In the genomic region with DNA sequence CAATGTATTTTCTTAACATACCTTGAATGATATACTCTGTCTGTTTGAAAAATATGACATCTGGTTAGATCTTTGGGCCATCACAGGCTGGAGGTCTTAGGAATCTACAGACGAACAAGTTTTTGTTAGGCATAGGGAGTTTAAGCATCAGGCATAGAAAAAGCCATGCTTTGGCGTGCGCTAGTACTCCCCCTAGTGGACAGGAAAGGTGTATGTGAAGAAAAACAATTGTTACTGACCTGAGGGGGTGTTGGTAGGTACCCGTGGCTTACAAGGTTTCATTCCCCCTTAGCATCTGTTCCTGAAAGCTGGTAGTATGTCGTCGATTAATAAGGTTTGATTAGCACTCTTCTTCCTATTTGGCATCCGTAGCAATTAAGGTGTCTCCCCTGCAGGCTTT, we compare ENCODE assay signal across 8 mouse cellular contexts. TPM values are rescaled to one million over a fixed set of nuclear protein-coding genes. Genes with fewer than 3 reads are reported as not detected.
DNase-seq lines count a peak whose midpoint lies in the region; ATAC-seq and TF ChIP-seq lines count a peak whose summit lies in the region.

No protein-coding gene starts in this region.

- no peak overlapping the region for H3K4me3 ChIP-seq in hindbrain, embryonic 10.5 days
- no peak overlapping the region for H3K4me3 ChIP-seq in hindbrain, embryonic 13.5 days
- H3K4me3 ChIP-seq in C2C12 (ENCODE audit: insufficient read depth, poor library complexity, severe bottlenecking) = no peak overlapping the region
- no peak overlapping the region for H3K4me3 ChIP-seq in embryonic facial prominence, embryonic 11.5 days (ENCODE audit: low read depth, low read length)
- no peak overlapping the region for H3K4me3 ChIP-seq in hindbrain, postnatal 0 days (ENCODE audit: low read length)
- peak overlapping the region; percentile 57 for H3K4me3 ChIP-seq in megakaryocyte, embryonic 14.5 days (replicated peaks)

- peaks cover 44% of the 10 kb centered on the region for H3K27me3 ChIP-seq in hindbrain, embryonic 10.5 days (ENCODE audit: insufficient read depth, poor library complexity, severe bottlenecking)
- H3K27me3 ChIP-seq in hindbrain, embryonic 13.5 days = peaks cover 9% of the 10 kb centered on the region; the same call in 1 of the 2 replicates
- H3K27me3 ChIP-seq in C2C12 (ENCODE audit: control insufficient read depth, insufficient read depth, insufficient read length) = no peaks in the 10 kb centered on the region
- H3K27me3 ChIP-seq in embryonic facial prominence, embryonic 11.5 days (ENCODE audit: control insufficient read depth, insufficient read depth, low read length) = no peaks in the 10 kb centered on the region
- no peaks in the 10 kb centered on the region for H3K27me3 ChIP-seq in hindbrain, postnatal 0 days (ENCODE audit: insufficient read depth, low read length)
- H3K27me3 ChIP-seq in megakaryocyte, embryonic 14.5 days (replicated peaks) = peaks cover 2% of the 10 kb centered on the region

- no peak for ATAC-seq in hindbrain, embryonic 13.5 days (ENCODE audit: low FRiP score)
- no peak for ATAC-seq in embryonic facial prominence, embryonic 11.5 days (replicated peaks; ENCODE audit: insufficient number of reproducible peaks, low FRiP score, low TSS enrichment, low read depth)
- peak; percentile 53; the same call in 1 of the 2 replicates for ATAC-seq in hindbrain, postnatal 0 days

- no peaks in the 10 kb centered on the region for H3K36me3 ChIP-seq in hindbrain, embryonic 10.5 days
- no peaks in the 10 kb centered on the region for H3K36me3 ChIP-seq in hindbrain, embryonic 13.5 days
- no peaks in the 10 kb centered on the region for H3K36me3 ChIP-seq in C2C12 (ENCODE audit: control insufficient read depth, insufficient read depth)
- no peaks in the 10 kb centered on the region for H3K36me3 ChIP-seq in embryonic facial prominence, embryonic 11.5 days (replicated peaks; ENCODE audit: control insufficient read depth, insufficient read depth, low read depth, low read length)
- no peaks in the 10 kb centered on the region for H3K36me3 ChIP-seq in hindbrain, postnatal 0 days (ENCODE audit: insufficient read depth, low read length)
- no peaks in the 10 kb centered on the region for H3K36me3 ChIP-seq in megakaryocyte, embryonic 14.5 days (replicated peaks; ENCODE audit: low read length)

- no peaks in the 10 kb centered on the region for H3K9me3 ChIP-seq in hindbrain, embryonic 10.5 days
- H3K9me3 ChIP-seq in hindbrain, embryonic 13.5 days = no peaks in the 10 kb centered on the region
- H3K9me3 ChIP-seq in embryonic facial prominence, embryonic 11.5 days (replicated peaks; ENCODE audit: control insufficient read depth, low read length) = no peaks in the 10 kb centered on the region
- no peaks in the 10 kb centered on the region for H3K9me3 ChIP-seq in hindbrain, postnatal 0 days (ENCODE audit: low read length)
- peaks cover 10% of the 10 kb centered on the region for H3K9me3 ChIP-seq in megakaryocyte, embryonic 14.5 days

- H3ac ChIP-seq in C2C12 (ENCODE audit: control insufficient read depth, insufficient read length, low read depth) = no peak overlapping the region

- H3K79me3 ChIP-seq in C2C12 (ENCODE audit: low read depth) = no peaks in the 10 kb centered on the region

- WGBS in hindbrain, embryonic 10.5 days = 16% methylated on average over 7 of the region's 7 CpGs
- 8% methylated on average over 7 of the region's 7 CpGs for WGBS in hindbrain, embryonic 13.5 days
- 8% methylated on average over 7 of the region's 7 CpGs for WGBS in embryonic facial prominence, embryonic 11.5 days
- 10% methylated on average over 7 of the region's 7 CpGs for WGBS in hindbrain, postnatal 0 days

- no peaks in the 10 kb centered on the region for H3K79me2 ChIP-seq in C2C12 (ENCODE audit: control insufficient read depth, insufficient read depth)

- no peak overlapping the region for H3K4me2 ChIP-seq in hindbrain, embryonic 13.5 days
- H3K4me2 ChIP-seq in embryonic facial prominence, embryonic 11.5 days (ENCODE audit: low read depth, low read length) = no peak overlapping the region
- H3K4me2 ChIP-seq in hindbrain, postnatal 0 days (ENCODE audit: low read depth, low read length) = no peak overlapping the region

- no peak overlapping the region for H3K27ac ChIP-seq in hindbrain, embryonic 10.5 days
- H3K27ac ChIP-seq in hindbrain, embryonic 13.5 days = no peak overlapping the region
- H3K27ac ChIP-seq in embryonic facial prominence, embryonic 11.5 days (replicated peaks; ENCODE audit: low read depth, low read length) = no peak overlapping the region
- no peak overlapping the region for H3K27ac ChIP-seq in hindbrain, postnatal 0 days

- peaks cover 6% of the 10 kb centered on the region for H3K4me1 ChIP-seq in hindbrain, embryonic 10.5 days (replicated peaks)
- no peaks in the 10 kb centered on the region for H3K4me1 ChIP-seq in hindbrain, embryonic 13.5 days (replicated peaks)
- no peaks in the 10 kb centered on the region for H3K4me1 ChIP-seq in embryonic facial prominence, embryonic 11.5 days (ENCODE audit: control insufficient read depth, insufficient read depth, low read length)
- H3K4me1 ChIP-seq in hindbrain, postnatal 0 days (ENCODE audit: insufficient read depth, low read length) = no peaks in the 10 kb centered on the region
- H3K4me1 ChIP-seq in megakaryocyte, embryonic 14.5 days = peaks cover 48% of the 10 kb centered on the region

- peak; percentile 47 for DNase-seq in hindbrain, embryonic 10.5 days (ENCODE audit: low spot score)
- peak; percentile 43 for DNase-seq in adrenal gland, postnatal 25 days
- peak; percentile 80 for DNase-seq in embryonic facial prominence, embryonic 11.5 days (ENCODE audit: low spot score)
- DNase-seq in hindbrain, postnatal 0 days (ENCODE audit: low spot score) = peak; percentile 86
- DNase-seq in testis, postnatal 10 days (ENCODE audit: low spot score) = peak; percentile 54

- peak; percentile 50 for TF ChIP-seq CTCF in C2C12 (IDR thresholded peaks at IDR 0.05; ENCODE audit: control insufficient read depth, insufficient read depth, insufficient read length)
- peak; percentile 95 for TF ChIP-seq CTCF in hindbrain, postnatal 0 days (IDR thresholded peaks at IDR 0.05; ENCODE audit: low read depth)

- no peak overlapping the region for H3K9ac ChIP-seq in hindbrain, embryonic 13.5 days
- H3K9ac ChIP-seq in embryonic facial prominence, embryonic 11.5 days (replicated peaks; ENCODE audit: low read length) = no peak overlapping the region
- no peak overlapping the region for H3K9ac ChIP-seq in hindbrain, postnatal 0 days (replicated peaks; ENCODE audit: low read length)

TF ChIP-seq in C2C12, 6 proteins besides CTCF, POLR2A, EP300 and RAD21:
- no peak for TF ChIP-seq CEBPB (IDR thresholded peaks at IDR 0.05; ENCODE audit: low read depth)
- no peak for TF ChIP-seq MAX (IDR thresholded peaks at IDR 0.05)
- TF ChIP-seq MYOD1 (IDR thresholded peaks at IDR 0.05; ENCODE audit: control insufficient read depth, insufficient read length, low read depth) = no peak
- TF ChIP-seq USF1 (IDR thresholded peaks at IDR 0.05; ENCODE audit: low read depth) = no peak
TF ChIP-seq in C2C12: peak in this region for 0.

RNA-seq across cellular contexts. Expression of gene Plxnc1, which starts 13.7 kb away (rescaled TPM):
- polyA plus RNA-seq in hindbrain, embryonic 10.5 days (2016; fragmentation: Nextera tagmentation; extraction: Ambion mirVana) = 1.5 TPM in 2 replicates
- polyA plus RNA-seq in hindbrain, embryonic 13.5 days (2015; fragmentation: Nextera tagmentation; extraction: Ambion mirVana) = 6.8 and 7.3 TPM in 2 replicates
- 0.05 TPM for polyA plus RNA-seq in C2C12 (2012; fragmentation: generic; extraction: Trizol)
- total RNA-seq in adrenal gland, postnatal 25 days (2021) = 1.4 and 1.5 TPM in 2 replicates
- 2.0 and 2.8 TPM in 2 replicates for polyA plus RNA-seq in embryonic facial prominence, embryonic 11.5 days (2014; fragmentation: Nextera tagmentation; extraction: Ambion mirVana)
- total RNA-seq in hindbrain, postnatal 0 days (2014; rRNA removed) = 54.2 and 54.5 TPM in 2 replicates
- polyA plus RNA-seq in hindbrain, postnatal 0 days (2015; fragmentation: Nextera tagmentation; extraction: Ambion mirVana) = 8.7 and 9.9 TPM in 2 replicates
- polyA plus RNA-seq in megakaryocyte, embryonic 14.5 days (2012; ENCODE audit: insufficient read depth, low replicate concordance) = 3.7 and 6.1 TPM in 2 replicates
